Mouse (Mus musculus): Measurements from ENCODE around the gene Slc17a9.

Gene Slc17a9

DNA sequence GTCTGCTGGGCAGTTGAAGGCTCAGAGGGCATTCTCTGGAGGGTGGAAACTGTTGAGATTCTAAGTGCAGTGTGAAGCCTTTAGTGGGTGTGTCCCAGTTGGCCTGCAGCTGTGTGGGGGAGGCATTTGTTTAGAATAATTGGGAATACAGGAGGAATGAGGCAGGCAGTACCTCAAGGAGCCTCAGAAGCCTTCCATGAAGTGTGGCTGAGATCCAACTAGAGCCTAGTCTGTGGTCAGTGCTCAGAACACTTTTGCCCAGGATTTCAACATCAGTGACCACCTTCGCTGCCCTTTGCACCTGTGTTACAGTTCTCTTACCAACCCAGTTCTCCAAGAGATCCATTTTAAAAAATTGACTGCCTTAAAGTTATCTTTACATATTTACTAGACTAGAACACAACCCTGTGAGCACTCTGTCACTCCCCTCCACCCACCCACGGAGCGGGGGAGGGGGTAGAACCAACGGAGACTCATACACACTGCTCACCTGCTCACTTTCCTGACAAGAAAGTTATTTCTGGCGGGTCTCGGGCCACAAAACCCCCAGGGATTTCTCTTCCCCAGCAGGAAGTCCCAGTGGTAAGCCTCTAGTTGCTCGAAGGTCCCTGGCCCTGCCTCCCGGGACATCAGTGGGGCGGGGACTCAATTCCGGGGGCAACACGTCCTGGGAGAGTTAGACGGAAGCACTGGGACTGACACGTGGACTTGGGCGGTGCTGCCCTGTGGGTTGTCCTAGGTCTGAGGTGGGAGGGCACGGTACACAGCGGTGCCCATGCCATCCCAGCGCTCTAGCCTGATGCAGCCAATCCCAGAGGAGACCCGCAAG, at the start of gene Slc17a9:
Gene Slc17a9 (plus strand): TSS at position 679 of the 829 bp plus-strand sequence.
- DNase-seq: peak; percentile 81 to 82

- no peak for DNase-seq
Observed at GRCm38 (mm10) chr2:180676706-180677105, 48.4 kb upstream of the Slc17a9 start.

GRCm38 (mm10) chr2:180678609-180679140, 46.4 kb upstream of the Slc17a9 start:
- DNase-seq: peak; percentile 68 to 80

- no peak for DNase-seq
Observed at GRCm38 (mm10) chr2:180681225-180681624, 43.8 kb upstream of the Slc17a9 start.

GRCm38 (mm10) chr2:180683524-180683923, 41.5 kb upstream of the Slc17a9 start:
- no peak for DNase-seq

- DNase-seq: no peak
Observed at GRCm38 (mm10) chr2:180684031-180684430, 41.0 kb upstream of the Slc17a9 start.

GRCm38 (mm10) chr2:180689841-180690240, 35.2 kb upstream of the Slc17a9 start:
- no peak for DNase-seq

DNA sequence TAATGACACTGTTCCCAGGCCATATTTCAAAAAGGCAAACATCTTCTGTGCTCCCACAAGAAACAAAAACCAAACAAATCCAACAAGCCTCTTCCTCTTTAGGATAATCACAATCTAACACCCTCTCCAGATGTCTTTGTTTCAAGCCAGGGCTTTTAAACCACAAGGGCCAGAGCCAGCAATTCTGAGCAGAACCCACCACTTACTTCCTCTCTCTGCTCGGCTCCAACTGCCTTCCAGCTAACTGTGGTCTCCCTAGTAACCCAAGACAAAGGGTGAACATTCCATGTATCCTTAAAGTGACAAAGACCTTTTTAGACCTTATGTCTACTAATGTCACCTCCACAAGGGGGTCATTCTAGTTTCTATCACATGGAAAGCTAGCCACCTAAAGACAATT, 32.4 kb upstream of the Slc17a9 start:
- peak in 1 of 2 experiments; percentile 36 for DNase-seq

- DNase-seq: no peak
Observed at GRCm38 (mm10) chr2:180695176-180695575, 29.9 kb upstream of the Slc17a9 start.

DNA sequence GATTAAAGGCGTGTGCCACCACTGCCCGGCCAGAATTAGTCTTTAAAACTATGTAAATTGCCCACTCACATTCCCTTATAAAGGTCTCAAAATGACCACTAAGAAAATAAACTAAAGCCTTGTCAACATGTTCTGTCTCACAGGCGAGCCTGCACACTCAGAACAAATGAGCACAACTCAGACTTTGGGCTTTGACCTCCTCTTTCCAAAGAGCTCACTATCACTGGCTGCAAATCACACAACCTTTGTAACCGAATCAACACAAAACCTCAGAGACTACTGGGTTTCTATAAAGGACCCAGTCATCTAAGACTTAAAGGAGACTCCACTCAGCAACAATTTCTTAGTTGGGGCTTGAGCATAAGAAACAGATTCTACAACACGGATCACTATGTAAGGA, 24.6 kb upstream of the Slc17a9 start:
- DNase-seq: peak; percentile 46 to 78

- no peak for DNase-seq
Observed at GRCm38 (mm10) chr2:180701053-180701766, 23.9 kb upstream of the Slc17a9 start.

DNA sequence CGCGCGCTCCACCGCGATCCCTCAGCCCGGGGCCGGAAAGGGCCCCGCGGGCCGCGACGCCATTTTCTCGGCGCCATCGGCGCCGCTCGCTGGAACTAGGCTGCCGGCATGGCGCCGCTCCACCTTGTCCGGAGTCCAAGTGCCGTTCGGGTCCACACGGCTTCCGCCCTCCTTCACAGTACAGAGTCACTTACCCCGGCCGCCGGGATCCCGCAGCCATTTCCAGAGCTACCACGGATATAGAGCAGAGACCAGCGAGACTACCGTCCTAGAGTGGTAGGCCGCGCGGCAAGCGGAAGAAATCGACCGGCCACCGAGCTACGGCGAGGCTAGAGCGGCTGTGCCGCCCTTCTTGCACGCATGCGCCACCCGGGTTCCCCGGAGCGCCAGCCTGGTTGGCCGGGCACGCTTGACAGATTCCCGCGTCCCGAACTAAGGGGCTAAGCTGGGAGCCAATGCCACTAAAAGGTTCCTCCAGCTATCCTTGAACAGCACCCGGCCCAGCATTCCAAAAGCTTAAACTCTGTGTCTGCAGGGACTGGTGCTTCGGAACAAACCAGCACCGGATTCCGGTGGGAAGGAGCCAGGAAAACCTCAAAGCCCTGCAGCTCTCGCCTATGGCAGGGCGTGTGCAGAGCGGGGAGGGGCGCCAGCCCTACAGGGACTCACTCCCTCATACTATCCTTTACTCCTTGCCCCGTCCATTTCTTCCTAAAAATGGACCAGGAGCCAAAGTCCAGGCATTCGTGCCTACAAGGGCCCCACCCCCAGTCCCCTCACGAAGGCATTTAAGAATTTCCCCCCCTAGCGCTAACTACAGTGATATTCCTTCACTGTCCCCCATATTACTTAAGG, 23.1 kb upstream of the Slc17a9 start:
- DNase-seq: peak; percentile 94 to 96

GRCm38 (mm10) chr2:180702701-180703149, 22.3 kb upstream of the Slc17a9 start:
- no peak for DNase-seq

GRCm38 (mm10) chr2:180703175-180703574, 21.9 kb upstream of the Slc17a9 start:
- no peak for DNase-seq

DNA sequence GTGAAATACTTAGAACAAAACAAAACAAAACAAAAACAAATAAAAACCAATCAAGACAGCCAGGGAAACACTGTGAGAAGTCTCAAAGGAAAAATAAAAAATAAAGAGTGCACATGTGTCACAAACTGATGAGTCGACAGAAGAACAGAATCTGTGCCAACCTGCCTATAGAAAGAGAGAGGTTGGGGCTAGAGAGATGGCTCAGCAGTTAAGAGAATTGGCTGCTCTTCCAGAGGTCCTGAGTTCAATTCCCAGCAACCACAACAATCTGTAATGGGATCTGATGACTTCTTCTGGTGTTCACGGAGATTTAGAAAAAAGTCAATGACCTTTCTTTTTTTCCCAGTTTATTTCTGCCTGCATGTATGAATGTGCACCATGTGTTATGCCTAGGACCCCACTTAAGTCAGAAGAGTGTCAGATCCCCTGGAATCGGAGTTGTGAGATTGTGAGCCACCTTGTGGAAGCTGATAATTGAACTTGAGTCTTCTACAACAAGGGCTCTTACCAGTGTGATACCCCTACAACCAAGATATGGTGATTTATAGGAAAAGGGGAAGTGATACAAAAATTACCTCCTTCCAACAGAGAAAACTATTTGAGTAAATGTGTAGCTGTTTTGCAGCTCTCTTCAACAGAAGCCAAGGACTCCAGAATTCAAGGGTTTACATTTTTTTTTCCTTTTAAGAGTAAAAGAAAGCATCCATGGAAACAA, 21.3 kb upstream of the Slc17a9 start:
- no peak for DNase-seq

DNA sequence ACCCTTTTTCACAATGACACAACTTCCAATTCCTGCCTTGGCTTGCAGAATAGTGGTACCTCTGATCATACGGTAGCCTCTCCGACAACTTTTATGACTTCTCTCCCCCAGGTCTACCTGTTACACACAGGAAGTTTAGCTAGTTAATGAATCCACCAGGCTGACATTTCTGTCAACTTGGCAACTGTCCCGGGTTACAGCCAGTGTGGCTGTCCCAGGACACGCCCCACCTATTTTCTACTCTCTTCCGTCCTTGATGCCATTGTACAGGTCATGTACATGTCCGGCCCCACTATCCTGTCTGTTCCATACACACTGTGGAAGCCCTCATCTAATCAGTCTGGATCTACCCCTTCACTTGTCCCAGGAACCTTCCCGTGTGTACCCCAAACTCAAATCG, 20.5 kb upstream of the Slc17a9 start:
- peak; percentile 88 to 95 for DNase-seq

DNA sequence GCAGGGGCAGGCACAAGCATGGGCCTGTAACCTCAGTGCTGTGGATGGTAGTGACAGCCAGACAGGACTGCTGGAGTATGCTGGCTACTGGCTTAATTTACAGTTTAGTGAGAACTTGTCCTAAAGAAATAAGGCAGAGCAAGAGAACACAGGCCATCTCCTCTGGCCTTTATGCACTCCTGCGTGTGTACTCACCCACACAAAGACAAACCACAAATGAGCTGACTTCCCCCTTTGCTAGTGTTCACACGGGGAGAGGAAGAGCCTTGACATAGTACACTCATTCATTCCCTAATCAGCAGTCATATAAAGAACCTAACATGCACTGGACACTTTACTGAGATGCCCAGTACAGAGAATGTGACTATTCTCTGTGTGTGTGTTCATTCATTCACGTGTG, 20.0 kb upstream of the Slc17a9 start:
- no peak for DNase-seq

DNA sequence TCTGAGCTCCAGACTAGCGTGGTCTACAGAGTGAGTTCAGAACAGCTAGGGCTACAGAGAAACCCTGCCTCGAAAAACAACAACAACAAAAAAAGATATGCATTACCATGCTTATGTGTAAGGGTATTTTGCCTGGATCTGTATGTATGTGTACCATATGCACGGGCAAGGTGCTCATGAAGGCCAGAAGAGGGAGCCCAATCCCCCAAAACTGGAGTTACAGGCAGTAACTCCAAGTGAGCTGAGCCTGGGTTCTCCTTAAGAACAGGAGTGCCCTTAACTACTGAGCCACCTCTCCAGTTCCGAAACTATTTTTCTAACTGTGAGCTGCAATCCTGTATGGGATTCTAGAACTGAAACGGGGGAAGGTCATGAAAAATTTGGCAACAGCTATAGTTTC, 19.1 kb upstream of the Slc17a9 start:
- no peak for DNase-seq

- no peak for DNase-seq
Observed at GRCm38 (mm10) chr2:180709023-180709922, 15.8 kb upstream of the Slc17a9 start.

DNA sequence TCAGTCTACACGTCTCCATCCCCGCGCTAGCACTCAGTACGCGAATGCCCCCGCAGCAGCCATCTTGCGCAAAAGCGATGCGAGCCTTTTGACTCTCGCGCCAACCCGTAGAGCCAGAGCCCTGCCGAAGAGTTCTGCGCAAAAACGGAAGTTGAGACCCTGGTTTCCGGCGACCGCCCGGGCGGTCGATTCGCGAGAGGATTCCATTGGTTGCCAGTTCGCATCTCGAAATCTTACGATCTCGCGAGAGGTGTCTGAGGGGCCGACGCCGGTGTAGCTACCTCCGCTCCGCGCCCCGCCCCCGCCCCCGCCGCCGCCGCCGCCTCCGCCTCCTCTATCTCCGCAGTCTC, 15.2 kb upstream of the Slc17a9 start, which contains the start of the genes Dido1 and Gid8:
Gene Dido1 (minus strand): TSS at position 77 of the 350 bp plus-strand sequence.
Gene Gid8 (plus strand): TSS at position 195 of the 350 bp plus-strand sequence.
- DNase-seq: peak; percentile 98

Data from kidney, postnatal 36 days (tissue).